Mouse (Mus musculus): ENCODE results near the gene Gnb4. TPM values are rescaled to one million over a fixed set of nuclear protein-coding genes. Genes with fewer than 3 reads are reported as not detected.

Gene Gnb4
- total RNA-seq (2023), result 7.3 and 10.7 TPM in 2 replicates

GRCm38 (mm10) chr3:32616331-32617052 is at the start of gene Gnb4:
Gnb4 (minus strand) TSS chr3:32616585.

Other genes starting within 250 kb of the Gnb4 start
- gene Pik3ca, start 218.9 kb downstream of the Gnb4 start, total RNA-seq (2023), result 24.6 and 28.4 TPM in 2 replicates
- not detected in 2 replicates for gene Kcnmb3, start 124.4 kb downstream of the Gnb4 start, total RNA-seq (2023)
- gene Zfp639, start 106.3 kb downstream of the Gnb4 start, total RNA-seq (2023), result 8.7 and 14.3 TPM in 2 replicates
- 15.9 and 35.3 TPM in 2 replicates for gene Mfn1, start 87.1 kb downstream of the Gnb4 start, total RNA-seq (2023)
- 32.8 and 33.2 TPM in 2 replicates for gene Actl6a, start 89.7 kb upstream of the Gnb4 start, total RNA-seq (2023)
- gene Ndufb5, start 120.4 kb upstream of the Gnb4 start, total RNA-seq (2023), result 40.8 and 49.1 TPM in 2 replicates
- 1.2 and 3.0 TPM in 2 replicates for gene Mrpl47, start 121.0 kb upstream of the Gnb4 start, total RNA-seq (2023)
- gene Usp13, start 201.0 kb upstream of the Gnb4 start, total RNA-seq (2023), result not detected in 2 replicates